Mouse (Mus musculus) fat pad, adult 2 months (tissue): ENCODE data around the gene Cmip.
"Not testable (repeated sequence)": the region's sequence is repeated elsewhere in the genome, so short reads cannot be mapped to it uniquely, and the experiment has no call there.

Experiments
- DNase-seq: peaks from one replicate; pipeline ENCODE4 v3.0.0-alpha.2; 2011; ENCODE audit warnings: low read depth, low spot score; ENCODE audit errors: extremely low read depth

Gene Cmip

GRCm38 (mm10) chr8:117410391-117410790 is 153.5 kb downstream of the Cmip start:
- DNase-seq, result no peak

- no peak for DNase-seq
These were observed 154.0 kb downstream of the Cmip start for GRCm38 (mm10) chr8:117410901-117411300.

DNA sequence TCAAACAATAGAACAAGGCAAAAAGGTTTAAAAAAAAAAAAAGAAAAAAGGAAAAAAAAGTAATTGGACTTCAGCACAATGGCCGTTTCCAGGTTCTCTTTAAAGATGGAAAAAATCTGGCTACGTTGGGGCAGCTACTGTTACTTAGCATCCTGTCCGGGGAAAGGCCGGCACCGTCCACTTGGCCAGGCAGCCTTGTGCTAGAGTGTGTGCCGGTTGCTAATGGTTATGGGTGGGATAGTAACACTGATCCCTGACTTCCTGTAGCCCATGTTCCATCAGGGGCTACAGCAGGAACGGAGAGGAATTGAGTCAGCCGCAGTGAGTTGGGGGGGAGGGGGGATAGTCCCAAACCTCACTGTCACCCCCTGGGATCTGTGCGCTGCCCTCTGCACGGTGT is 155.4 kb downstream of the Cmip start:
- no peak for DNase-seq

DNA sequence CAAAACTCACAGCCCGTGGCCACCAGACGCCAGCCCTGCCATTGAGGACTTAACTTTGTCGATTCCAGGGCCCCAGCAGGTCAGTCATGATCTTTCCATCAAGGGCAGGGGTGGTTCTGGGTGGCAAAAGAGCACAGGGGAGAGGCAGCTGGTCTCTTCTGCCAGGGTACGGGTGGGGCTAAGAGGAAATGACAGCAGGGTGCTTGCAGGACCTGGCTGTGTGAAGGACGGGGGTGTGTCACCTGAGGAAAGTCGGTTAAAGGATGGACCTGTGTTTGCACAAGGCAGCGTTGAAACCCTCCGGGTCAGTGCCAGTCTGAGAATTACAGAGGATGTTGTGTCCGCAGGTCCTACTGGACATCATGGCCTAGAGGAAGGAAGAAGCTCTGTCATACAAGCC is 161.0 kb downstream of the Cmip start:
- DNase-seq, result no peak

- DNase-seq, result no peak
These were observed 164.1 kb downstream of the Cmip start for GRCm38 (mm10) chr8:117420841-117421534.

DNA sequence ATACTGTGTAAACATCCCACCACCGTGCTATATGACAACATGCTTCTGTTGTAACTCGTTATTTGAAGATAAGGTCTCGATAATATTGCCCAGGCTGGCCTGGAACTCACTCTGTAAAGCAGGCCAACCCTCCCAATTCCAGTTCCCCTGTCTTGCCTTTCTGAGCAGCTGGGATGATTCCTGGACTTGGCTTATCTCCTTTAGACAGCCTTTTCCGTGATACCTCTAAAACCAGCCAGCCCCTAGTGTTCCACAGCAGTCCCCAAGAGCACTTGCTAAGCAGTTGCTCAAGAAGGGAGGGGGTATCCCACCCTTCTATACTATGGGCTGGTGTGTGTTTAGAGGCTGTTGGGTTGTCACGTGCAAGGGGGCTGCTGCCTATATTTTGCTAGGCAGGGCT is 165.0 kb downstream of the Cmip start:
- no peak for DNase-seq

DNA sequence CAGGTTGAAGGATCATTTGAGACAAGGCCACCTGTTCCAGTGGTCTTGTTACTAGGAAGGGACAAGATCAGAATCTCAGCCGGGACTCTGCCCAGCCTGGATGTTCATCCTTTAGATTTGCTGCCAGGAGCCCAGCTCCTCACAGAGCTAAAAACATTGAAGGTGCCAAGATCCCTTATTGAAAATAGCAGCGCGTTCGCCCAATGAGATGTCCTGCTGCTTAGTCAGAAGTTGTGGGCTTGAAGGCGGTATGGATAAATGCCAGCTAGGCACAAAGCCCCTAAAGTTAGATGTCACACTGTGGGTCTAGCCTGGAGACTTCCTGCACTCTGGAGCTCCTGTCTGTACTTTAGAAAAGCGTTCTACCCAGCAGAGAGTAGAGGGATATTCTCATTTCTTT is 165.5 kb downstream of the Cmip start:
- no peak for DNase-seq

DNA sequence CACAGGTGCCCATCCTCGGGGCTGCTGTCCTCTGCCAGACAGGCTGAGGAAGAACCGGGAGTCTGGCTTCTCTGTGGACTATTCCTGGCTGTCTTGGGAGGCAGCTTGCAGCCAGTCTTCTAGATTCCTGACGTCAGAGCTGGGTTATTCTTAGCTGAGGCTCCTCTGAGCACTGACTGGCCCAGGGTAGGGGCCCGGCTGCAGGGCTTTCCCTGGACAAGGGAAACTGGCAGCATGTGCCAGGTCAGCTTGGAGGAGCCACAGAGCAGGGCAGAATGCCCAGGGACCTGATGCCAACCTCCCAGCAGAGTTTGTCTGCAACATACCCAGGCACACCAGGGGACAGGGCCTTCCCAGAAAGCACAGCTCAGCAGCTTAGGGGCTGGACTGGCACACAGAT is 166.2 kb downstream of the Cmip start:
- no peak for DNase-seq

GRCm38 (mm10) chr8:117427816-117428215 is 171.0 kb downstream of the Cmip start:
- not testable (repeated sequence) for DNase-seq

GRCm38 (mm10) chr8:117428524-117429162 is 171.8 kb downstream of the Cmip start:
- DNase-seq, result no peak

DNA sequence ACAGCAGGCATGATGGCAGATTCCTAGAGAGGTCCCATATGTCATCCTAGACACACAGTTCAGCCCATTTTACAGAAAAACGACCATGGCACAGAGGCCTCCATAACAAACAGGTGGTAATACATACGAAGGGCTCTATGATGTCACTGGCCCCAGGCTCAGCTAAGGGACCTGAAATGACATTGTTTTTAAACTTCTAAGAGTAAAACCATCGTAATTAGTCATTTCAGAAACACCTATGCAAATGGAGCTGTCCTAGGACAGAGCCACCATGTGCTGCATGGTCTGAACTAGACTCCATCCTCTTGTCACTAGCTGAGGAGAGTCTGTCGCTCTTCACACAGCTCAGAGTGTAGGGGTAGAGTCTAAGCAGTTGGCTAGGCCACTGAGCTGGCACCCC is 173.8 kb downstream of the Cmip start:
- DNase-seq, result no peak

DNA sequence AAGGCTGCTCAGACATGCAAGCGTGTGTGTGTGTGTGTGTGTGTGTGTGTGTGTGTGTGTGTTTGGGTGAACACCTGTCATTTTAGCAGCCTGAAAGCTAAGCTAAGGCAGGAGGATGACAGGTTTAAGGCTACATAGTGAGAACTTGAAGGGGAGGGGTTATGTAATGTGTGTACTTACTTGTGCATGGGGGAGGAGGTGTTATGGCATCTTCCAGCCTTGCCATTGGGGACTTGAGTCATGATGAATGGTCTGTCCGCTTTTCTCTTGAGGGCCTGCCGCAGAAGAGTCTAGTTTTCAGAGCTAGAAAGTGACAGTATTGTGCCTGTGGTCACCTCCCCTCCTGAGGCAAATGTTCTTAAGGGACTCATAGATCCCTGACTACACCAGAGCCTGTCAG is 174.7 kb downstream of the Cmip start:
- DNase-seq, result no peak

DNA sequence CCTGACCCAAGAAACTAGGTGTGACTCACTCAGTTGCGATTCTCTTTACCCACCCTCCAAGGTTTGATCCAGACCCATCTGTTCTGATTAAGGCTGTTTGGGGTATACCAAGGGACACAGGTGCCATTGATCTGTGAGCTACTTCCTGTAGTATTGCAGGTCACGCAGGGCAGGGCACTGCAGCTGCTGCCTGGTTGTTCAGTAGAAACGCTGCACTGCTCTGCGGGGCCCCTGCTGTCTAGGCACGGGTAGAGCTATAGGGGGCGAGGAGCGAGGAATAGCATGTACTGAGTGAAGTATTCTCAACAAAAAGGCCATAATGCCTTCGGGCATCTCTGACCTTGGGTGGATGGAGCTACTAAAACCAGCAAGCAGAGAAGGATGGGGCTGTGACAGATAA is 175.2 kb downstream of the Cmip start:
- DNase-seq, result no peak

DNA sequence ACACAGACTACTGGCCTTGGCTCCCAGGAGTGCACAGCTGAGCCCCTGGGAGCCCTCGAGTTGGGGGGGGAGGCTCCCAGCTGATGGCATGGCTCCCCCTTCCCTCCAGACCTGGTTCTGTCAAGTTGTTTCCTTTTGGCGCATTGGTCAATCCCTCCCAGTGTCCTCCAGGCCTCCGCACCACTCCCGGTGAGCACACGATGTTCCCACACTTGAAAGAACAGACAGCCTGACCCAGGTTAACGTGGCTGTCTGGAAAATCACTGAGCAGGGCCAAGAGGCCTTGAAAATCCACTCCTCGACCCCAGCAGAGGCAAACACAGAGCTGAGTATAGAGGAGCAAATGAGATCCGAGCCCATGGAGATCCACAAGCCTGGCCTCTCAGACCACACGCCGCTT is 177.1 kb downstream of the Cmip start:
- no peak for DNase-seq

DNA sequence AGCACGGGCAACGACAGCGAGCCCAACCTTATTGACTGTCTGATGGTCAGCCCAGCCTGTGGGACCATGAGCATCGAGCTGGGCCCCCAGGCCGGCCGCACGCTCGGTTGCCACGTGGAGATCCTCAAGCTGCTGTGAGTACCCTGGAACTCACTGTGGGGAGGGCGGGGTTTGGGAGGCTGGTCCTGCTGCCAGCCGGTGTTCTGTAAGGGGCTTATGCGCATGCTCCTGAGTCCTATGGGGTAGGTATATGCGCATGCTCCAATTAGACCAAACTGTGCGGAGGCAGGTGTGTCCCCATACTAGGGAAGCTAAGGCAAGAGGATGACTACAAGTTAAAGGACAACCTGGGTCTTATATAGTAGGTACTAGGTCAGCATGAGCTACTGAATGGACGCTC is 179.9 kb downstream of the Cmip start:
- DNase-seq, result no peak

- DNase-seq, result no peak
These were observed 180.8 kb downstream of the Cmip start for GRCm38 (mm10) chr8:117437616-117438015.

DNA sequence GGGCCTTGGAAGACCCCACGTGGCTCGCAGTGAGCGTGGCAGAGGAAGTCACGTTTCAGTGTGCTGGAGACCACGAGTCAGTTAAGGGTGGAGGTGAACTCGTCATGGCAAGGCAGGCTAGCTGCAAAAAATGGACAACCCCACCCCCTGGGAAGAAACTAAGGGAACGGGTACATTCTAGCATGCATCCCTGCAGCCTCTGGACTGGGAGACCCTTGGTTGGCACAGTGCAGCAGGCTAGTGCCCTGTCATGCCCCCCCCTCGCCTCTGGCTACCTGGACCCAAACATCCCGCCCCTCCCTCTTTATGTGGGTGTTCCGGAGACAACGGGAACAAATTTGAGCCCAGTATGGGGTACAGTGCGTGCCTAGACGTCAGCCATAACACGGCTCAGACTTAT is 183.5 kb downstream of the Cmip start:
- no peak for DNase-seq

DNA sequence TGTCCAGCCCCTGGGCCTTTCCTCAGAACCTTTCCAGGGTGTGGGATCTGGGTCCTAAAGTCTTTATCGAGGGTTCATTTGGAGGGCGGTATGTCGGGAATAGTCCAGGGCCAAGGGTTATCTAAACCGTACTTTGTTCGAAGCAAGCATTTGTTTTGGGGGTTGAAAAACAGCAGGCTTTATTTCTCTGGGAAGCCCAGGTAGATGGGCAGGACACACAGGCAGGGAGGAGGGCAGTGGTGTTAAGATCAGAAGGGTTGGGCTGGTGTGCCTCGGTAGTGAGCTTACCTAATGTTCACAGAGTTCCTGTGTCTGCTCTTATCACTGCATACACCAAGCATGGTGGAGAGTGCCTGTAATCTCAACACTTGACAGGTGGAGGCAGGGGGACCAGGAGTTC is 183.9 kb downstream of the Cmip start:
- DNase-seq, result no peak

DNA sequence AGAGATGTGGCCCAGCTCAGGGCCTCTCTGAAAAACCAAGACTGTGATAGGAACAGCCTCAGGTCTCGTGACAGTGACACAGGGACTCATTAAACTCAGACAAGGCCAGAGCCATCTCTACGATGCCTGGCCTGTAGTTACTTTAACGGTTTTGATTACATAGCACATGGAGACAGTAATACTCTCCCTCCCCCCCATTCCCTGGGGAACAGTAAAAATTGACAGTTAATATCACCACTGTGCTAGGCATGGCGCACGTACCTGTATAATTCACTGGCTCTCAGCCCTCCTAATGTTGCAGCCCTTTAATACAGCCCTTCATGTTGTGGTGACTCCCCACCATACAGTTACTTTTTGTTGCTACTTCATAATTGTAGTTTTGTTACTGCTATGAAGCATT is 188.6 kb downstream of the Cmip start:
- no peak for DNase-seq

- DNase-seq, result no peak
These were observed 189.6 kb downstream of the Cmip start for GRCm38 (mm10) chr8:117446344-117446997.

DNA sequence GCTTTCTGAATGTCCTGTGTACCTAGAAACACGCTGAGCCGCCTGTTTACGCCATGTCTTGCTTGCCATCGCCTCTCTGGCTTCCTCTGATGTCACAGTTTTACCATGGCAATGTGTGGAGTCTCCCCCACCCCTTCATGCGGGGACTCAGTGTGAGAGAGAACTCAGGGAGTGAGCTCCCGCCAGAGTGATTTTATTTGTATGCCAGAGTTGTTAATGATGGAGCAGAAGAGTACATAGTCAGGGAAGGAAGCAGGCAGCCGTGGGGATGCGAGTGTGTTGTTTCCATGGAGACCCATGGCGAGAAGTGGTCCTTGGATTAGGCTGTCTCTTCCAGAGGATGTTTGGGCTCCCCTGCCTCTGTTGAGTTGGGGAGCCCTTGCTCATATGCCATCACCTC is 194.2 kb downstream of the Cmip start:
- DNase-seq, result no peak

DNA sequence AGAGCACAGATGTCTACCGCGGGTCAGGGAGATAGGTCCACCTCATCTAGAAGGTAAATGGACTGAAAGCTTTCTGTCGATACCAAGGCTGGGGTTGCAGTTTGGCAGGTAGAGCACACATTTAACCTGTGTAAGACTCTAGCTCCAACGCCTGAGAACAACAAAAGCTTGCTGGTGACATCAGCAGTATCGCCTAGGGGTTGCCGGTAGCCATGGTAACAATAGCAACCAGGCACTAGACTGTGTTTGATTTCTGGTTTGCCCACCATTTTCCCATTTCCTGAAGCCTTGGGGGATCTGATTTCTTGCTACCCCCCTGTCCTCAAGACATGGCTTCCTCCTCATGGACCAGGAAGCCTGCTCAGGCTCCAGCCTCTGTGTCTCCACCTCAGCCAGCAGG is 197.1 kb downstream of the Cmip start:
- no peak for DNase-seq
